Mouse (Mus musculus) kidney, adult 11 months (tissue): Measurements from ENCODE around the gene Ccna1.

ENCODE experiments used
- DNase-seq: peaks from one replicate; pipeline ENCODE4 v3.0.0; 2022

Gene Ccna1

GRCm38 (mm10) chr3:55064396-55064795, 9.1 kb upstream of the Ccna1 start:
- peak; percentile 34 for DNase-seq

- no peak for DNase-seq
These were observed 7.4 kb upstream of the Ccna1 start for GRCm38 (mm10) chr3:55062653-55063052.

- no peak for DNase-seq
These were observed 1.1 kb upstream of the Ccna1 start for GRCm38 (mm10) chr3:55056376-55056775.

- DNase-seq: no peak
These were observed 433 bp upstream of the Ccna1 start for GRCm38 (mm10) chr3:55055747-55056120.

GRCm38 (mm10) chr3:55054231-55054630, 1.1 kb downstream of the Ccna1 start:
- no peak for DNase-seq

GRCm38 (mm10) chr3:55044601-55045370, 10.5 kb downstream of the Ccna1 start:
- DNase-seq: no peak

GRCm38 (mm10) chr3:55037608-55038007, 17.7 kb downstream of the Ccna1 start:
- no peak for DNase-seq

GRCm38 (mm10) chr3:55027271-55027840, 27.9 kb downstream of the Ccna1 start:
- peak; percentile 4 for DNase-seq

- DNase-seq: no peak
These were observed 29.8 kb downstream of the Ccna1 start for GRCm38 (mm10) chr3:55025502-55025901.

GRCm38 (mm10) chr3:55023347-55023746, 32.0 kb downstream of the Ccna1 start:
- DNase-seq: no peak

GRCm38 (mm10) chr3:55022247-55022646, 33.1 kb downstream of the Ccna1 start:
- no peak for DNase-seq

GRCm38 (mm10) chr3:55012536-55012935, 42.8 kb downstream of the Ccna1 start:
- no peak for DNase-seq

- DNase-seq: no peak
These were observed 43.6 kb downstream of the Ccna1 start for GRCm38 (mm10) chr3:55011681-55012080.

- DNase-seq: no peak
These were observed 46.1 kb downstream of the Ccna1 start for GRCm38 (mm10) chr3:55008965-55009741.

- no peak for DNase-seq
These were observed 51.3 kb downstream of the Ccna1 start for GRCm38 (mm10) chr3:55004036-55004435.

- DNase-seq: no peak
These were observed 53.6 kb downstream of the Ccna1 start for GRCm38 (mm10) chr3:55001677-55002076.
